Mouse (Mus musculus) liver, embryonic 14.5 days (tissue): ENCODE results near the gene Cks1brt. TPM values are rescaled to one million over a fixed set of nuclear protein-coding genes. Genes with fewer than 3 reads are reported as not detected.
"Not testable (repeated sequence)": the region's sequence is repeated elsewhere in the genome, so short reads cannot be mapped to it uniquely, and the experiment has no call there.

Experiments used
- ATAC-seq: fragments of 200-750 bp; cut with Nextera tagmentation; 2 replicates; pipeline ENCODE4 v1.8.0; 2017; ENCODE audit warnings: moderate number of reproducible peaks, mild to moderate bottlenecking, moderate library complexity; ENCODE audit not compliant: insufficient read depth
- DNase-seq, 3 experiments: peaks; one replicate each; pipeline ENCODE4 v3.0.0-alpha.2; 2012 to 2013; ENCODE audit warnings: low read depth in 3 of 3, low spot score in 3 of 3
- H3K27ac ChIP-seq: fragments of 300-500 bp; sonication (generic); 2 replicates; pipeline ENCODE4 v1.5.1; 2014; ENCODE audit warnings: moderate library complexity, mild to moderate bottlenecking, control low read depth, inconsistent platforms
- H3K27me3 ChIP-seq: fragments of 300-500 bp; sonication (generic); 2 replicates; pipeline ENCODE4 v1.6.1; 2014; ENCODE audit warnings: mild to moderate bottlenecking, low read length, moderate library complexity; ENCODE audit not compliant: control insufficient read depth, insufficient read depth
- H3K36me3 ChIP-seq: fragments of 300-500 bp; sonication (generic); replicated peaks from 2 replicates; pipeline ENCODE4 v1.6.1; 2014; ENCODE audit warnings: low read depth; ENCODE audit not compliant: control insufficient read depth, insufficient read depth
- H3K4me1 ChIP-seq, 2 experiments: fragments of 200-500 bp in 1 of 2; fragments of 300-500 bp in 1 of 2; sonication (generic) in 1 of 2; replicated peaks; 2 replicates each; pipeline ENCODE4 v1.6.1; 2012 to 2014; ENCODE audit warnings: antibody characterized with exemption in 1 of 2, inconsistent platforms in 1 of 2, low read length in 1 of 2; ENCODE audit not compliant: control insufficient read depth in 2 of 2, insufficient read depth in 2 of 2
- H3K4me2 ChIP-seq: fragments of 300-500 bp; sonication (generic); 2 replicates; pipeline ENCODE4 v1.6.1; 2014; ENCODE audit warnings: low read depth, mild to moderate bottlenecking, control low read depth, moderate library complexity
- H3K4me3 ChIP-seq, 2 experiments: fragments of 200-500 bp in 1 of 2; fragments of 300-500 bp in 1 of 2; sonication (generic) in 1 of 2; 2 replicates each; pipeline ENCODE4 v1.5.1; 2012 to 2014; ENCODE audit warnings: low read depth in 2 of 2, low read length in 2 of 2, mild to moderate bottlenecking in 2 of 2, control low read depth in 1 of 2, inconsistent platforms in 1 of 2, moderate library complexity in 1 of 2; ENCODE audit not compliant: insufficient read depth in 1 of 2
- H3K9ac ChIP-seq: fragments of 300-500 bp; sonication (generic); replicated peaks from 2 replicates; pipeline ENCODE4 v1.6.1; 2014; ENCODE audit warnings: mild to moderate bottlenecking, control low read depth, moderate library complexity
- H3K9me3 ChIP-seq: fragments of 300-500 bp; sonication (generic); 2 replicates; pipeline ENCODE4 v1.6.1; 2016; ENCODE audit warnings: low read length, mixed read lengths; ENCODE audit not compliant: control insufficient read depth
- CTCF ChIP-seq: IDR thresholded peaks from 2 replicates; pipeline ENCODE4 v1.5.1; 2016; ENCODE audit warnings: antibody characterized with exemption, low read depth, control low read depth
- EP300 ChIP-seq: IDR thresholded peaks from 2 replicates; pipeline ENCODE4 v1.6.1; 2016; ENCODE audit warnings: antibody characterized with exemption, low read depth
- WGBS: fragments of 180-500 bp; shearing (Covaris S2); extraction: QIAGEN DNeasy Blood & Tissue Kit; methylation state at CpG from one replicate; pipeline ENCODE4 v1.1.7; 2014; ENCODE audit not compliant: insufficient replicate concordance; 5-methylcytosine and 5-hydroxymethylcytosine counted together
- polyA plus RNA-seq, 2 experiments: library from polyadenylated mRNA; depleted of rRNA in 1 of 2; stranded (reverse) in 1 of 2; unstranded in 1 of 2; fragments of >200 nt; fragmentation: Nextera tagmentation in 1 of 2; extraction: Ambion mirVana in 1 of 2; gene quantifications; 2 replicates each; pipeline versions ENCODE4 v1.2.1 to v1.2.3; 2012 to 2014

Gene Cks1brt
- polyA plus RNA-seq, 2 experiments, result not detected

GRCm38 (mm10) chr8:85122995-85123394 lies 28.7 kb upstream of the Cks1brt start, which contains the start of gene Zfp791:
TSS of gene Zfp791 (minus strand) at chr8:85123095.
- Histone ChIP-seq H3K9ac (no peak within 1 kb of the TSS), H3K4me2 (no peak within 1 kb of the TSS), H3K27me3 (no peaks in the 10 kb centered on the region; the same call in none of the 2 replicates), H3K4me1 (no peaks in the 10 kb centered on the region), H3K4me3 (no peak within 1 kb of the TSS), H3K9me3 (no peaks in the 10 kb centered on the region), H3K36me3 (no peaks in the 10 kb centered on the region), H3K27ac (no peak within 1 kb of the TSS)
- TF ChIP-seq EP300 (no peak), CTCF (no peak)
- ATAC-seq, result no peak
- 56% methylated on average over 3 of the region's 3 CpGs for WGBS
- no peak for DNase-seq

GRCm38 (mm10) chr8:85123691-85124090 lies 28.0 kb upstream of the Cks1brt start:
- no peak for ATAC-seq
- H3K4me1 ChIP-seq, result no peaks in the 10 kb centered on the region
- no peaks in the 10 kb centered on the region for H3K36me3 ChIP-seq
- 62% methylated on average over 8 of the region's 8 CpGs for whole genome bisulfite sequencing
- H3K27ac ChIP-seq, result no peak overlapping the region
- DNase-seq, result no peak
- no peak overlapping the region for H3K4me2 ChIP-seq
- H3K4me3 ChIP-seq, result no peak overlapping the region
- no peak for TF ChIP-seq EP300
- no peak for TF ChIP-seq CTCF
- no peaks in the 10 kb centered on the region for H3K9me3 ChIP-seq
- no peaks in the 10 kb centered on the region; the same call in none of the 2 replicates for H3K27me3 ChIP-seq
- no peak overlapping the region for H3K9ac ChIP-seq

- H3K9me3 ChIP-seq, result no peaks in the 10 kb centered on the region
- DNase-seq (no peak), ATAC-seq (no peak; the same call in 1 of the 2 replicates)
- TF ChIP-seq EP300, result no peak
- no peak for TF ChIP-seq CTCF
- H3K36me3 ChIP-seq, result no peaks in the 10 kb centered on the region
- H3K4me1 ChIP-seq, result 0 out of 4 replicates have a peak, but pooled peaks cover 0 to 1% of the 10 kb centered on the region in 2 experiments
- H3K4me3 ChIP-seq, result no peak overlapping the region
- no peak overlapping the region for H3K4me2 ChIP-seq
- H3K27me3 ChIP-seq, result no peaks in the 10 kb centered on the region
- no peak overlapping the region for H3K27ac ChIP-seq
- 69% methylated on average over 1 of the region's 1 CpGs for WGBS
- H3K9ac ChIP-seq, result no peak overlapping the region
These were observed 19.4 kb upstream of the Cks1brt start for GRCm38 (mm10) chr8:85132335-85132734.

- WGBS, result 67% methylated on average over 2 of the region's 2 CpGs
- not testable (repeated sequence) for H3K4me3 ChIP-seq, H3K4me2 ChIP-seq, H3K27me3 ChIP-seq, H3K4me1 ChIP-seq, H3K36me3 ChIP-seq, DNase-seq, H3K9me3 ChIP-seq, H3K9ac ChIP-seq, H3K27ac ChIP-seq, ATAC-seq
These were observed 16.0 kb upstream of the Cks1brt start for GRCm38 (mm10) chr8:85135690-85136089.

GRCm38 (mm10) chr8:85142516-85142915 lies 9.2 kb upstream of the Cks1brt start:
- H3K4me2 ChIP-seq, result no peak overlapping the region
- TF ChIP-seq EP300 (no peak), CTCF (no peak)
- no peaks in the 10 kb centered on the region for H3K36me3 ChIP-seq
- no peak overlapping the region for H3K27ac ChIP-seq
- H3K4me3 ChIP-seq, result no peak overlapping the region
- H3K9ac ChIP-seq, result no peak overlapping the region
- WGBS, result 58% methylated on average over 4 of the region's 4 CpGs
- no peaks in the 10 kb centered on the region for H3K27me3 ChIP-seq
- ATAC-seq (no peak), DNase-seq (no peak)
- H3K9me3 ChIP-seq, result no peaks in the 10 kb centered on the region
- H3K4me1 ChIP-seq, result no peaks in the 10 kb centered on the region
